In genomic region chr17:5567943-5568342, GRCm38 (mm10) we compare ENCODE assay signal across 30 mouse cellular contexts.
DNase-seq lines count a peak whose midpoint lies in the region; ATAC-seq and TF ChIP-seq lines count a peak whose summit lies in the region.
"Had no signal": no experiment of that assay in that cellular context is flagged by ENCODE, and none has a peak within 500 bp of the region (broad histone marks: within the 10 kb centered on the region; RNA-seq: fewer than 3 reads in every experiment).

No protein-coding gene starts in this region.

- no peak for TF ChIP-seq EP300 in lung, postnatal 0 days (IDR thresholded peaks at IDR 0.05)

- H3K9ac ChIP-seq in embryonic facial prominence, embryonic 14.5 days (ENCODE audit: low read depth, low read length): no peak overlapping the region
- no peak overlapping the region for H3K9ac ChIP-seq in kidney, embryonic 16.5 days (replicated peaks; ENCODE audit: low read length)
- no peak overlapping the region for H3K9ac ChIP-seq in lung, postnatal 0 days (replicated peaks; ENCODE audit: low read depth)
- H3K9ac ChIP-seq: embryonic facial prominence, embryonic 12.5 days; forebrain, embryonic 15.5 days; hindbrain, embryonic 12.5 days; intestine, embryonic 15.5 days; limb, embryonic 15.5 days; liver, embryonic 13.5 days; stomach, embryonic 15.5 days had no signal

- no peak overlapping the region for H3K4me3 ChIP-seq in embryonic facial prominence, embryonic 14.5 days (ENCODE audit: low read depth, low read length)
- H3K4me3 ChIP-seq in embryonic facial prominence, embryonic 10.5 days: no peak overlapping the region
- H3K4me3 ChIP-seq in kidney, embryonic 16.5 days (ENCODE audit: low read length): no peak overlapping the region
- no peak overlapping the region for H3K4me3 ChIP-seq in lung, postnatal 0 days (ENCODE audit: low read depth, low read length)
- H3K4me3 ChIP-seq: embryonic facial prominence, embryonic 12.5 days; forebrain, embryonic 10.5 days; forebrain, embryonic 15.5 days; hindbrain, embryonic 12.5 days; intestine, embryonic 15.5 days; limb, embryonic 10.5 days; limb, embryonic 15.5 days; liver, embryonic 13.5 days; stomach, embryonic 15.5 days had no signal

- no peak overlapping the region for H3K27ac ChIP-seq in embryonic facial prominence, embryonic 14.5 days (replicated peaks; ENCODE audit: low read depth, low read length)
- no peak overlapping the region for H3K27ac ChIP-seq in embryonic facial prominence, embryonic 10.5 days (replicated peaks)
- H3K27ac ChIP-seq in kidney, embryonic 16.5 days (ENCODE audit: low read length): no peak overlapping the region
- H3K27ac ChIP-seq in lung, postnatal 0 days (ENCODE audit: low read length): no peak overlapping the region
- H3K27ac ChIP-seq: embryonic facial prominence, embryonic 12.5 days; forebrain, embryonic 10.5 days; forebrain, embryonic 15.5 days; hindbrain, embryonic 12.5 days; hindbrain, postnatal 0 days; intestine, embryonic 15.5 days; limb, embryonic 10.5 days; limb, embryonic 15.5 days; liver, embryonic 13.5 days; stomach, embryonic 15.5 days had no signal

- no peak overlapping the region for H3K4me2 ChIP-seq in embryonic facial prominence, embryonic 14.5 days (ENCODE audit: low read depth, low read length)
- H3K4me2 ChIP-seq in kidney, embryonic 16.5 days (replicated peaks; ENCODE audit: low read depth, low read length): no peak overlapping the region
- no peak overlapping the region for H3K4me2 ChIP-seq in lung, postnatal 0 days (replicated peaks; ENCODE audit: low read depth, low read length)
- H3K4me2 ChIP-seq: embryonic facial prominence, embryonic 12.5 days; forebrain, embryonic 15.5 days; heart, embryonic 11.5 days; hindbrain, embryonic 12.5 days; intestine, embryonic 15.5 days; limb, embryonic 15.5 days; liver, embryonic 13.5 days; stomach, embryonic 15.5 days had no signal

- H3K4me1 ChIP-seq in embryonic facial prominence, embryonic 14.5 days (ENCODE audit: control insufficient read depth, insufficient read depth, low read length): no peaks in the 10 kb centered on the region
- H3K4me1 ChIP-seq in embryonic facial prominence, embryonic 10.5 days: no peaks in the 10 kb centered on the region
- H3K4me1 ChIP-seq in kidney, embryonic 16.5 days (ENCODE audit: insufficient read depth, low read length): peaks cover 11% of the 10 kb centered on the region; the same call in 1 of the 2 replicates
- no peaks in the 10 kb centered on the region; the same call in 1 of the 2 replicates for H3K4me1 ChIP-seq in lung, postnatal 0 days (ENCODE audit: insufficient read depth, low read depth, low read length)
- H3K4me1 ChIP-seq: embryonic facial prominence, embryonic 12.5 days; hindbrain, embryonic 12.5 days; limb, embryonic 15.5 days had no signal

- no peaks in the 10 kb centered on the region for H3K36me3 ChIP-seq in embryonic facial prominence, embryonic 14.5 days (ENCODE audit: control insufficient read depth, insufficient read depth, low read length)
- no peaks in the 10 kb centered on the region for H3K36me3 ChIP-seq in embryonic facial prominence, embryonic 10.5 days (replicated peaks)
- no peaks in the 10 kb centered on the region for H3K36me3 ChIP-seq in kidney, embryonic 16.5 days (ENCODE audit: insufficient read depth, low read length)
- H3K36me3 ChIP-seq in lung, postnatal 0 days (ENCODE audit: insufficient read depth, low read length): no peaks in the 10 kb centered on the region
- H3K36me3 ChIP-seq: embryonic facial prominence, embryonic 12.5 days; forebrain, embryonic 10.5 days; forebrain, embryonic 15.5 days; hindbrain, embryonic 12.5 days; intestine, embryonic 15.5 days; limb, embryonic 10.5 days; limb, embryonic 15.5 days; liver, embryonic 13.5 days; stomach, embryonic 15.5 days had no signal

- DNase-seq in embryonic facial prominence, embryonic 14.5 days (ENCODE audit: low spot score): peak; percentile 38
- DNase-seq in embryonic facial prominence, embryonic 10.5 days (ENCODE audit: low spot score): no peak
- no peak for DNase-seq in kidney, adult 18-20 months
- peak; percentile 52 for DNase-seq in lung, postnatal 0 days (ENCODE audit: low spot score)
- DNase-seq in lung, postnatal 4 days: no peak
- peak; percentile 28 for DNase-seq in mesoderm, embryonic 11.5 days (ENCODE audit: low read depth, low spot score)
- no peak for DNase-seq in retina, postnatal 1 day
- DNase-seq: adrenal gland, postnatal 25 days; cerebellum, adult 2 months; cerebellum, postnatal 14 days; gastrocnemius, postnatal 25 days; heart, adult 11 months; heart, postnatal 36 days; layer of hippocampus, postnatal 36 days; liver, embryonic 13.5 days; lung, adult 18-20 months; midbrain, embryonic 14.5 days; right cerebral cortex, postnatal 25 days had no signal

- WGBS in embryonic facial prominence, embryonic 14.5 days: 66% methylated on average over 5 of the region's 5 CpGs
- 79% methylated on average over 5 of the region's 5 CpGs for WGBS in embryonic facial prominence, embryonic 10.5 days
- WGBS in kidney, embryonic 16.5 days: 22% methylated on average over 5 of the region's 5 CpGs
- 26% methylated on average over 5 of the region's 5 CpGs for WGBS in lung, postnatal 0 days

- H3K9me3 ChIP-seq in embryonic facial prominence, embryonic 14.5 days (ENCODE audit: control insufficient read depth, low read length): no peaks in the 10 kb centered on the region
- H3K9me3 ChIP-seq in embryonic facial prominence, embryonic 10.5 days: no peaks in the 10 kb centered on the region; the same call in 1 of the 2 replicates
- no peaks in the 10 kb centered on the region for H3K9me3 ChIP-seq in kidney, embryonic 16.5 days (ENCODE audit: low read length)
- no peaks in the 10 kb centered on the region for H3K9me3 ChIP-seq in lung, postnatal 0 days (ENCODE audit: low read length)
- H3K9me3 ChIP-seq: embryonic facial prominence, embryonic 12.5 days; forebrain, embryonic 15.5 days; G1E; hindbrain, embryonic 12.5 days; intestine, embryonic 15.5 days; limb, embryonic 10.5 days; limb, embryonic 15.5 days; liver, embryonic 13.5 days; stomach, embryonic 15.5 days had no signal

- no peaks in the 10 kb centered on the region for H3K27me3 ChIP-seq in embryonic facial prominence, embryonic 14.5 days (replicated peaks; ENCODE audit: control insufficient read depth, insufficient read depth, low read length)
- H3K27me3 ChIP-seq in embryonic facial prominence, embryonic 10.5 days (replicated peaks; ENCODE audit: low read depth, poor library complexity, severe bottlenecking): no peaks in the 10 kb centered on the region
- no peaks in the 10 kb centered on the region for H3K27me3 ChIP-seq in kidney, embryonic 16.5 days (ENCODE audit: insufficient read depth, low read length)
- no peaks in the 10 kb centered on the region for H3K27me3 ChIP-seq in lung, postnatal 0 days (replicated peaks; ENCODE audit: insufficient read depth, low read length)
- H3K27me3 ChIP-seq: embryonic facial prominence, embryonic 12.5 days; forebrain, embryonic 15.5 days; hindbrain, embryonic 12.5 days; intestine, embryonic 15.5 days; limb, embryonic 15.5 days; liver, embryonic 13.5 days; stomach, embryonic 15.5 days had no signal

- ATAC-seq in embryonic facial prominence, embryonic 14.5 days (ENCODE audit: low read depth): no peak
- ATAC-seq in kidney, embryonic 16.5 days (ENCODE audit: low FRiP score, low TSS enrichment): 0 out of 2 replicates have a peak, but pooled peaks have one; percentile 21
- no peak for ATAC-seq in lung, postnatal 0 days
- ATAC-seq: forebrain, embryonic 15.5 days; hindbrain, postnatal 0 days; intestine, embryonic 15.5 days had no signal

- no peak for TF ChIP-seq CTCF in lung, postnatal 0 days (IDR thresholded peaks at IDR 0.05)

Comparison
In these comparisons a context has a peak if more than half of its experiments do, and no peak if none do; other contexts are left out.
1. DNase-seq: peak in embryonic facial prominence, embryonic 14.5 days (single experiment), lung, postnatal 0 days (single experiment) and mesoderm, embryonic 11.5 days (single experiment); none in embryonic facial prominence, embryonic 10.5 days (single experiment), kidney, adult 18-20 months (single experiment), lung, postnatal 4 days (0 of 2) and retina, postnatal 1 day (single experiment).